Mouse (Mus musculus) forebrain, embryonic 12.5 days (tissue): ENCODE results near the gene Unc79. TPM values are rescaled to one million over a fixed set of nuclear protein-coding genes. Genes with fewer than 3 reads are reported as not detected.

Experiments used
- ATAC-seq: fragments of 200-750 bp; cut with Nextera tagmentation; 2 replicates; pipeline ENCODE4 v1.8.0; 2017; ENCODE audit warnings: moderate TSS enrichment; ENCODE audit not compliant: low FRiP score
- H3K27ac ChIP-seq: fragments of 300-500 bp; sonication (generic); 2 replicates; pipeline ENCODE4 v1.5.1; 2016; ENCODE audit warnings: mild to moderate bottlenecking
- H3K27me3 ChIP-seq: fragments of 300-500 bp; sonication (generic); 2 replicates; pipeline ENCODE4 v1.6.1; 2016; ENCODE audit warnings: mild to moderate bottlenecking
- H3K36me3 ChIP-seq: fragments of 300-500 bp; sonication (generic); replicated peaks from 2 replicates; pipeline ENCODE4 v1.6.1; 2016; ENCODE audit warnings: mild to moderate bottlenecking
- H3K4me1 ChIP-seq: fragments of 300-500 bp; sonication (generic); 2 replicates; pipeline ENCODE4 v1.6.1; 2016
- H3K4me2 ChIP-seq: fragments of 300-500 bp; sonication (generic); 2 replicates; pipeline ENCODE4 v1.6.1; 2016; ENCODE audit warnings: mild to moderate bottlenecking, moderate library complexity
- H3K4me3 ChIP-seq: fragments of 300-500 bp; sonication (generic); replicated peaks from 2 replicates; pipeline ENCODE4 v1.5.1; 2016; ENCODE audit warnings: mild to moderate bottlenecking
- H3K9ac ChIP-seq: fragments of 300-500 bp; sonication (generic); 2 replicates; pipeline ENCODE4 v1.6.1; 2016; ENCODE audit warnings: mild to moderate bottlenecking
- H3K9me3 ChIP-seq: fragments of 300-500 bp; sonication (generic); 2 replicates; pipeline ENCODE4 v1.6.1; 2016
- WGBS: fragments of 180-500 bp; shearing (Covaris S2); methylation state at CpG from one replicate; pipeline ENCODE4 v1.1.7; 2016; 5-methylcytosine and 5-hydroxymethylcytosine counted together
- polyA plus RNA-seq: library from polyadenylated mRNA; unstranded; fragments of >200 nt; fragmentation: Nextera tagmentation; extraction: Ambion mirVana; gene quantifications from 2 replicates; pipeline ENCODE4 v1.2.1, GENCODE M21; 2016

The Unc79 gene
- polyA plus RNA-seq, 1 experiment from 2014 or later: 4.1 TPM

DNA sequence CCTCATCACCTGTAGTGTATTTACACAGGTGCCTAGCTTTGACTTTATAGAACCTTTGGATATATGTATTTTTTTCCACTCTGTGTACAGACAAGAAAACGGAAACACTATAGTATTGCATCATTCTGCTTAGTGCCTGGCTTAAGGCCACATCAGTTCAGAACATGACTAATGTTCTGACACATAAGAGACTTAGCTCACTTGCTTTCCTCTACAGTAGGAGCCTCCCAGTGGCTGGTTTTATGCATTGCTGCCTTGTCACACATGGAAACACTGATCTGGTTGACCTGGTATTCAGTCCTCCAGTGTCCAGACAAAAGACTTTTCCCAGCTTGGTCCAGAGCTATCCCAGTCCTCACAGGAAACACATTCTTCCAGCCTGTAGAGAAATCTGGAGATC lies 150.5 kb downstream of the Unc79 start:
- H3K27ac ChIP-seq: no peak overlapping the region
- H3K27me3 ChIP-seq: no peaks in the 10 kb centered on the region
- 97% methylated on average over 1 of the region's 1 CpGs for WGBS
- H3K4me3 ChIP-seq: no peak overlapping the region
- peaks cover 5% of the 10 kb centered on the region; the same call in 1 of the 2 replicates for H3K4me1 ChIP-seq
- no peak overlapping the region for H3K4me2 ChIP-seq
- H3K9ac ChIP-seq: no peak overlapping the region
- no peaks in the 10 kb centered on the region for H3K36me3 ChIP-seq
- H3K9me3 ChIP-seq: no peaks in the 10 kb centered on the region
- no peak for ATAC-seq

DNA sequence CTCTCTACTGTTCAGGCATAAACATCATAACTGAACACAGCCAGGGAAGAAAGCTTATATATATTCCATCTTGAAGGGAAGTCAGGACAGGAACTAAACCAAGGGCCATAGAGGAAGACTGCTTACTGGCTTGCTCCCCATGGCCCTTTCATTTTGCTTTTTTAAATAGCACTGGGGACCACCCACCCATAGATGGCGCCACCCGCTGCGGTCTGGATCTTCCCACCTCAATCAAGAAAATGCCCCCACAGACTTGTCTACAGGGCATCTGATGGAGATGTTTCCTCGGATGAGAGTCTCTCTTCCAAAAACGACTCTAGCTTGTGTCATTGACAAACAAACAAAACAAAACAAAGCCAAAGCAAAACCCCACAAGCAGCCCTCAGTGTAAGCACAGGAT lies 151.4 kb downstream of the Unc79 start:
- no peak for ATAC-seq
- 69% methylated on average over 5 of the region's 5 CpGs for WGBS

DNA sequence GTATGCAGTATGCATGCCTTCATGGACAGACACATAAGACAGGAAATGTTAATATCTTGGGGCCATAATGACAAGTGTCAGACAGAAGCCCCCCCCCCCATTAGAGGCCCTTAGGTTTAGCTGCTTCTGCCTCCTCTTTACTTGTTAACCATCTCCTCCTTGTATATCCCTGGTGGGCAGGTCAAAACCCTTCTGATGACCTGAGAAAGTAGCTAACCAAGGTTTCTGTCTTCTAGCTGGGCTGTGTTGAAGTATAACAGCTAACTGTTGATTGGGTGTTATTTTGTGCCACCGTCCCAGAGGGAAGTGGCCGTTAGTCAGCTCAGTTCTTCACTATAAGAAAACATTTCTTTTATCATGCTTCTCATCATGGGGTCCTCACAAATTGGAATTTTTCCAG lies 154.4 kb downstream of the Unc79 start:
- Histone ChIP-seq H3K27ac (no peak overlapping the region), H3K27me3 (no peaks in the 10 kb centered on the region), H3K4me1 (peaks cover 5% of the 10 kb centered on the region; the same call in 1 of the 2 replicates), H3K9me3 (no peaks in the 10 kb centered on the region), H3K4me3 (no peak overlapping the region), H3K4me2 (no peak overlapping the region), H3K9ac (no peak overlapping the region), H3K36me3 (peaks cover 14% of the 10 kb centered on the region; the same call in 1 of the 2 replicates)
- no peak for ATAC-seq
- 64% methylated on average over 2 of the region's 2 CpGs for WGBS

More for the DNA sequence above, 151.4 kb downstream of the Unc79 start:
- H3K4me2 ChIP-seq: no peak overlapping the region
- H3K9me3 ChIP-seq: no peaks in the 10 kb centered on the region
- H3K36me3 ChIP-seq: 0 out of 2 replicates have a peak, but pooled peaks cover 6% of the 10 kb centered on the region
- H3K4me1 ChIP-seq: peaks cover 5% of the 10 kb centered on the region; the same call in 1 of the 2 replicates
- no peak overlapping the region for H3K4me3 ChIP-seq
- no peak overlapping the region for H3K27ac ChIP-seq
- no peak overlapping the region for H3K9ac ChIP-seq
- H3K27me3 ChIP-seq: no peaks in the 10 kb centered on the region

DNA sequence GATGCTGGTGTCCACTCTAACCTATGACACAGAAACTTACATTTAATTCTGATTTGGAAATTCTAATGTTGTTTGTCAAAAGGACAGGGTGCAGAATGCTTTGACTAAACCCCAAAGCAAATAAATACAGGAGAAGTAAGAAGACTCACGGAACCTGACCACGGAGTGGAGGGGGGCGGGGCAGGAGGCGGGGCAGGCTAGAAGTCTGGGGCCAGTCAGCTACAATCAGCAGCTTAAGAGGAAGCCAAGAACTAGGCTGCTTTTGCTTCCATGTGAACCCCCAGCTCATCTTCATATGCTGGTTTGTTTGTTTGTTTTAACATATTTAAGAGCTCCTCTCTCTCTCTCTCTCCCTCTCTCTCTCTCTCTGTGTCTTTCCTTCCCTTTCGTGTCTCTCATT lies 154.9 kb downstream of the Unc79 start:
- no peak overlapping the region for H3K9ac ChIP-seq

DNA sequence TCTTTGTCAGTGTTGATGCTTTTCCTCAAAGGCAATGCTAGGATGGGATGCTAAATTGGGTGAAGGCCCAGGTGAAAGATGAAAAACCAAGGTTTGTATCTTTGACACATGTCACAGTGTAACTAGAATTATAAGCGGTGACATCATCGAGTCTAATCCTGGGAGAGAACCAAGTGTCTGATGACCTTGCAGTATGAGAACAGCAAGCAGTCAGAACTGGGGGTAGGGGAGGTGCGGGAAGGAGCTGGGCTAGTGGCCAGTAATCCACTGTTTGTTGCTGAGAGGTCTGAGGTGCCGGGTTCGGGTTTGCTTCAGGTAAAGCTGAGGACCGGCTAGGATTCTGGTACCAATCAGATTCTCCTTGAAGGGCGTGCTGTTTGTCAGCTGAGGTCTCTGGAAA lies 160.6 kb downstream of the Unc79 start:
- no peak overlapping the region for H3K27ac ChIP-seq
- no peaks in the 10 kb centered on the region for H3K9me3 ChIP-seq
- no peaks in the 10 kb centered on the region for H3K27me3 ChIP-seq
- ATAC-seq: no peak
- H3K4me3 ChIP-seq: no peak overlapping the region
- no peak overlapping the region for H3K4me2 ChIP-seq
- 91% methylated on average over 7 of the region's 7 CpGs for WGBS
- peaks cover 16% of the 10 kb centered on the region for H3K36me3 ChIP-seq
- H3K4me1 ChIP-seq: no peaks in the 10 kb centered on the region
- H3K9ac ChIP-seq: no peak overlapping the region

More for the DNA sequence above, 154.9 kb downstream of the Unc79 start:
- Histone ChIP-seq H3K9me3 (no peaks in the 10 kb centered on the region), H3K27me3 (no peaks in the 10 kb centered on the region), H3K4me2 (no peak overlapping the region), H3K4me1 (peaks cover 5% of the 10 kb centered on the region; the same call in 1 of the 2 replicates), H3K4me3 (no peak overlapping the region), H3K36me3 (peaks cover 16% of the 10 kb centered on the region), H3K27ac (no peak overlapping the region)
- ATAC-seq: no peak
- WGBS: 25% methylated on average over 5 of the region's 5 CpGs

DNA sequence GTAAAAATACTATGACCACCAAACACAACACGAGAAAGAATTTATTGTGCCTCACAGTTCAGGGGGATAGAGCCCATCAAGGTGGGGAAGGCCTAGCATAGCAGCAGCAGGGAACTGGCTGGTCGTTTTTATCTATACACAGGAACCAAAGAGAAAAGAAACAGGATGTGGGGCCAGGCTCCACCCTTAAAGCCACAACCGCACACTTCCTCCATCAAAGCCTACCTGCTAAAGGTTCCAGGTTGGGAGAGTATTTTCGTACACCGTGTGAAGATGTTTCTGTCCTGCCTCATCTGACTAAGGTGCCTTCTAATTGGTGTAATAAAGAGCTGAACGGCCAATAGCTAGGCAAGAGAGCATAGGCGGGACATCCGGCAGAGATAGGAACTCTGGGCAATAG lies 168.0 kb downstream of the Unc79 start:
- Histone ChIP-seq H3K27ac (no peak overlapping the region), H3K4me3 (no peak overlapping the region), H3K36me3 (no peaks in the 10 kb centered on the region; the same call in 1 of the 2 replicates), H3K9ac (no peak overlapping the region), H3K4me1 (no peaks in the 10 kb centered on the region), H3K27me3 (no peaks in the 10 kb centered on the region), H3K4me2 (no peak overlapping the region), H3K9me3 (no peaks in the 10 kb centered on the region)
- WGBS: 87% methylated on average over 8 of the region's 8 CpGs
- ATAC-seq: no peak

DNA sequence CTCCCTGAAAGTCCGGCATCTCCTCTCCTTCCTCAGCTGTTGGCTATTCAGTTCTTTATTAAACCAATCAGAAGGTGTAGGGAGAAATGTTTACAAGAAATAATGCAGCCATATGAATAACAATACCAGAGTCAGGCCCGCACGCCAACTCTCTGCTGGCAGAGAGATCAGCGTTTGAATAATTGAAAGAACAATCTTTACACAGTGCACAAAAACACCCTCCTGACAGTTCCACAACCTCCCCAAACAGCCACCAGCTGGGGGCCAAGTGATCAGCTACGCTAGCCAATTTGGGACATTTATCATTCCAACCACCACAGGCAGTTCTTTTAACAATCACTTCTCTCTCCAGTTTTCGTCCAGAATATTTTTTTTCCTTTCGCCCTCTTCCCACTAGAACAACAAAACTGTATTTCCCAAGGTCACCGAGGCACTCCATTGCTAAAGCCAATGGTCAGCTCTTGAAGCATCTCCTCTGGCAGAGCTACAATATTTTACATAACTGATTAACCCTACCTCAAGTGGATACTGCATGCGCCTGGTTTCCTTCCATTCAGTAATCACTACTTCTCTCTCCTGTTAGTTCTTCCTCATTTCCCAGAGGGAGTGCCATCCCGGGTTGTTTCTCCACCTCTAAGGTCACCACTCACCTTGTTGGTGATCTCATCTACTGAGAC lies 169.0 kb downstream of the Unc79 start:
- whole genome bisulfite sequencing: 81% methylated on average over 10 of the region's 10 CpGs

DNA sequence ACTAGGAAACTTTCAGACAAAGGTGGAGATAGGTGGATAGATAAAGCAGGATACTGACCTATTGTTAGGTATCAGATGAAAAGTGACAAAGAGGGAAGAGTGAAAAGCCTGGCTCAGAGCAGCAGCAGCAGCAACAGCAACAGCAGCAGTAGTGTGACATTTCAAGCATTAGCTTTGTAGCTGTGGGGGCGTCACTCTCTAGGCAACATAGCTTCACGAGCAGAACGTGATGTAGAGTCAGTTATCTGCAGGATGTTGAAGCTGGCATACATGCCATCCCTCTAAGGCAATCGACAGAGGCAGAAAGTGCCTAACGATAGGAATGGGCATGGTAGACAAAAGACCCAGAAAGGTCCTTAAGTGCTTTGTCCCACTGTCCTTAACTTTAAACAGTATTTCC lies 173.3 kb downstream of the Unc79 start:
- Histone ChIP-seq H3K4me2 (no peak overlapping the region), H3K9me3 (no peaks in the 10 kb centered on the region), H3K36me3 (no peaks in the 10 kb centered on the region), H3K9ac (no peak overlapping the region), H3K27ac (no peak overlapping the region), H3K27me3 (no peaks in the 10 kb centered on the region), H3K4me1 (no peaks in the 10 kb centered on the region), H3K4me3 (no peak overlapping the region)
- 83% methylated on average over 5 of the region's 5 CpGs for WGBS
- ATAC-seq: no peak

More for the DNA sequence above, 169.0 kb downstream of the Unc79 start:
- Histone ChIP-seq H3K9me3 (no peaks in the 10 kb centered on the region), H3K27me3 (no peaks in the 10 kb centered on the region), H3K27ac (no peak overlapping the region), H3K4me1 (no peaks in the 10 kb centered on the region), H3K4me3 (no peak overlapping the region), H3K9ac (no peak overlapping the region), H3K4me2 (no peak overlapping the region), H3K36me3 (no peaks in the 10 kb centered on the region; the same call in 1 of the 2 replicates)
- no peak for ATAC-seq

DNA sequence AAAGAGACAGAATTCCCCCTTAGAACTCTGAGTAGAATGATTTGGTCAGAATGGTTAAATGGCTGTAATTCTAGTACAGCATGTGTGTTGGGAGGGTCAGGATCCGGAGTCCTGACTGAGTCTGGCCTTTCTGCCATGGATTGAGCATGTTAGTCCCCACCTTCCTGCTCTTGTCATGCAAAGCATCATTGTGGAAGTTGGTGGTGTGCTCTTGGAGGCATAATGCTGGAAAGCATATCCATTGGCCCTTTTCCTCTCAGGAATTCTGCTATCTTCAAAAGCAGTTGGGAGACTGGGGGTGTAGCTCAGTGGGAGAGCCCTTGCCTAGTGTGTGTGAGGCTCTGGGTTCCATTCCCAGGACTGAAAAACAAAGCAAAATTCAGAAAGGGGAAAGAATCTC lies 175.2 kb downstream of the Unc79 start:
- Histone ChIP-seq H3K4me3 (no peak overlapping the region), H3K4me1 (no peaks in the 10 kb centered on the region), H3K36me3 (peaks cover 7% of the 10 kb centered on the region; the same call in 1 of the 2 replicates), H3K9me3 (no peaks in the 10 kb centered on the region), H3K27ac (no peak overlapping the region), H3K9ac (no peak overlapping the region), H3K27me3 (no peaks in the 10 kb centered on the region), H3K4me2 (no peak overlapping the region)
- ATAC-seq: no peak
- WGBS: 62% methylated on average over 1 of the region's 1 CpGs

DNA sequence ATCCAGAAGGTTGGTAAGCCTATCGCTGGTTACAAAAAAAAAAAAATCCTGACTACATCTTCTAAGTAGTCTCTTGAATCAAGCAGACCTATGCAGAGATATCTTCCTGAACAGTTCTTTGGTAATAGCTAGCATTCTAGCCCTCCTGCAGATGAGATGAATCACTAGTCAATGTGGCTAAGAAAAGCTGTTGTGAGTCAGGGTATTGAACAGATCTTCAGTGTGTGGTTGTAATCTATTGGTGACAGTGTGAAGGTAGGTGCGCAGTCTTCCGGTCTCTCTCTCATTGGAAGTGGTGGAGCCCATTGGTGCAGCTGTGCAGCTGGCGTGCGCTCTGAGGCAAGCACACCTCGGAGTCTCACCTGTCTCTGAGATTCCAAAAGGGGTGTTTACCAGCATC lies 180.3 kb downstream of the Unc79 start:
- 90% methylated on average over 6 of the region's 6 CpGs for WGBS
- no peak overlapping the region for H3K4me2 ChIP-seq
- H3K4me1 ChIP-seq: no peaks in the 10 kb centered on the region
- peaks cover 14% of the 10 kb centered on the region; the same call in 1 of the 2 replicates for H3K36me3 ChIP-seq
- no peak overlapping the region for H3K9ac ChIP-seq
- no peak overlapping the region for H3K4me3 ChIP-seq
- no peak overlapping the region for H3K27ac ChIP-seq
- H3K27me3 ChIP-seq: no peaks in the 10 kb centered on the region
- ATAC-seq: no peak
- H3K9me3 ChIP-seq: no peaks in the 10 kb centered on the region

DNA sequence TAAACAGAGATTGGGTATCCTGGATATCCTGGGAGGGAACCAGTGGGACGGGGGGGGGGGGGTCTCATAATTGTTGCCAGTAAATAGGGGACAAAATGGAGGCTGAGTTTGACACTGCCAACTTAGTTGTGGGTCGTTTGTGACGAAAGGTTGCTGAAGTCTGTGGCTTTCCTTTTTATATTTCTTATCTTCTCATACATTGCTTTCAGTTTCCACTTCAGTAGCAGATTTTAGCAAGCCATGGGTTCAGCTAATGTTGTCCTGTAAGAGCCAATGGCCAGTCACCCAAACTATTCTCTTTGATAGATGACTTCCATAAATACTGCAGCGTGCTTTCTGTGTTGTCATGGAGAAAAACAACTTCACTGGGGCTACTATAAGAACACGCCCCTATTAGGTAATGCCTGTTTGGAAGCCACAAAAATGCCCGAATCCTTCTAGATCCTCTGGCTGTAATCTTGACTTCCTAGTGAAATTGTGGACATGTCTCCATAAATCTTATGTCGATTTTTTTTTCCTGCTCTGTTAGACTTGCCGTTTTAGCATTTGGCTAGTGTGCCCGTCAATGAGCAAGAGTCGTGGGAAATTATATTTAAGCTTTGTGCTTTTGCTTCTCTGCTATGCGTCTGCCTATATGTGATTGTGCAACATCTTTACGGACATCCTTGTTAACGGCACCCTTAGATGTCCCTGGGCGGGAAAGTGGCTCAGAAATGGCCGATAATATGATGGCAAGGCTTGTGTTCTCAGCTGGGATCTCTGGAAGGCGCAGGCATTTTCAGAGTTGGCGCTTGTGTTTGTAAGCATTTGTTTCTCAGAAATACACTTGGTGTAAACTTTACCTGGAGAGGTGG lies 181.0 kb downstream of the Unc79 start:
- no peak overlapping the region for H3K9ac ChIP-seq
- peaks cover 14% of the 10 kb centered on the region; the same call in 1 of the 2 replicates for H3K36me3 ChIP-seq
- 88% methylated on average over 17 of the region's 17 CpGs for WGBS
- H3K4me1 ChIP-seq: no peaks in the 10 kb centered on the region
- no peak overlapping the region for H3K27ac ChIP-seq
- ATAC-seq: no peak
- no peak overlapping the region for H3K4me2 ChIP-seq
- no peak overlapping the region for H3K4me3 ChIP-seq
- H3K9me3 ChIP-seq: no peaks in the 10 kb centered on the region
- H3K27me3 ChIP-seq: no peaks in the 10 kb centered on the region

DNA sequence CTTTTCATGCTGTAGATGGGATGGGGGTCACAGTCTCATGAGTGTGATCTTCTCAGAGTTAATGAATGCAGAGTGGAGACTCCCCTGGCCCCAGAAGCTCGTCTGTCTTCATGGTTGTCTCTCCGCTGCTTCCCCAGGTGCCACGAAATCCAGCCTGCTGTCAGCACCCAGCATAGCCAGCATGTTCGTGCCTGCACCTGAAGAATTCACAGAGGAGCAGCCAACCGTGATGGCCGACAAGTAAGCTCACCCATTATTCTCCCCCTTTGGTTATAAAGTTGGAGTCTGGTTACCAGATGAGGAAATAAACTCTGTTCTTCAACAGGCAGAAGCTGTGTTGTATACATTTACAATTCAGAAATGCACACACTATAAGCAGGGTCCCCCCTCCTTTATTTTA lies 182.8 kb downstream of the Unc79 start:
- Histone ChIP-seq H3K9me3 (no peaks in the 10 kb centered on the region), H3K4me2 (no peak overlapping the region), H3K9ac (no peak overlapping the region), H3K4me1 (no peaks in the 10 kb centered on the region), H3K27ac (no peak overlapping the region), H3K4me3 (no peak overlapping the region), H3K27me3 (no peaks in the 10 kb centered on the region), H3K36me3 (peaks cover 20% of the 10 kb centered on the region)
- no peak for ATAC-seq
- WGBS: 66% methylated on average over 6 of the region's 6 CpGs
